Mouse (Mus musculus) gastrocnemius, adult 8-10 months (tissue): Measurements from ENCODE around the gene Hgfac. TPM values are rescaled to one million over a fixed set of nuclear protein-coding genes. Genes with fewer than 3 reads are reported as not detected.

Experiments
- DNase-seq, 2 experiments: peaks; one replicate each; pipeline ENCODE4 v3.0.0; 2022; ENCODE audit warnings: low spot score in 2 of 2
- total RNA-seq, 4 experiments: library from RNA; stranded (reverse); gene quantifications; 2 replicates each; pipeline ENCODE4 v1.2.4; 2022

Gene Hgfac
- under 1 TPM in 1 of 4 experiments, not detected in 3; 0.45 TPM for total RNA-seq

DNA sequence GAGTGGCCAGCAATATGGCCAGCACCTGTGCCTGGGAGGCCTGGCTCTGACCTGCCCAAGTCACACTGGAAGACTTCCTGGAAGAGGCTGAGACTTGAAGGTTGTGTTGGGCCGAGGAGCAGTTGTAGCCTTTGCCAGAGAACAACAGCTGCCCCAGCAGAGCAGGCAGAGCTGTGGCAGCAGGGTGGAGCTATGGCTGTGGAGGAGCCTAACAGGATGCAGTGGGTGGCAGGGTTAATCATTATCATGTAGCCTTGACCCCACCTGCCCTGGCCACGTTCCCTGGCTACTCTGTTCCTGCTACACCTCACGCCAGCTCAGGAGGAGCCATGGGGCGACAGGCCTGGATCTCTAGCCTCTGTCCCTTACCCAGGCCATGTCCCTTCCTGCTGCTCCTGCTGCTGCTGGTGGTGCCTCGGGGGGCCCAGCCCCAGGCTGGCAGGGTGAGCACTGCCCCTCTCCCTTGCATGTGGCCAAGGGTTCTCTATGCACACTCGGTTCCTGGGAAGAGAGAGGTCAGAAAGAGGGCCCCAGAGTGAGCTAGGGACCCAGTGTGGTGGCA lies at the start of gene Hgfac:
TSS of gene Hgfac (plus strand) at position 242 of the 562 bp plus-strand sequence.
- no peak for DNase-seq

DNA sequence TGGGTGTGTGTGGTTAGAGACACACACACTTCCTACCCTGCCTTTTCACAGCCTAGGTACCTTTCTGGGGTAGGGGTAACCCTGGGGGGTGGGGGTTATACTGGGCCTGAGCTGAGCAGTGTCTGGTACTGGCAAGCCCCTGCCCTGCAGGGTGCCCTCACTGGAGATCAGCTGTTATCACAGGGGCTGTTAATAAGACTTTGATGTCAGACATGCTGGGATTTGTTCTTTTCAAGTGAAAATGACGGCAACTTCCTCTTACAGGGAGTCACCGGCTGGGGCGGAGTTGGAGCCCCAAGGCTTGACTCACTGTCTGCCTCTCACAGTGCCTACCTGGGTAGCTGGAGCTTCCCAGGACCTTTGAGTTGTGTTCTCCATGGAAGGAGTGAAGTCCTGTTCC lies 42.6 kb upstream of the Hgfac start:
- no peak for DNase-seq

DNA sequence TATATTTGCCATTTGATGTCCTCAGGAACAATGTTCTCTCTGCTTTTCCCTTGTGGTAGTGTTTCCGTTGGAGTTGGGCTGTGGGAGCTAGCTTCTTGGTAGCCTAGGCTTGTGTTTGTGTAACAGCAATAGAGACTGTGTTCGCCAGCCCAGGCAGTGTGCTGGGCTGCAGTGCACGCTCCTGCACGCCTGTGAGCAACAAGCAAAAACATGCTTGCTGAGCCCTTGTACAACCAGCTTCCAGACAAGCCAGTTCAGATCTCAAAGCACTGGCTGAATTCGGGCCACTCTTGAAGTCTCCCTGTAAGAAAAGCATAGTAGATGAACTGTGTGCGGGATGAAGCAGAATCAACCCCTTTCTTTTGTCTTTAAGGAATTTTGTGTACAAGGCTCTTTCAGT lies 42.0 kb upstream of the Hgfac start:
- no peak for DNase-seq

GRCm38 (mm10) chr5:35000323-35000722 lies 41.0 kb upstream of the Hgfac start:
- no peak for DNase-seq

GRCm38 (mm10) chr5:35001144-35001543 lies 40.2 kb upstream of the Hgfac start:
- no peak for DNase-seq

GRCm38 (mm10) chr5:35003611-35004162 lies 37.6 kb upstream of the Hgfac start:
- DNase-seq: no peak

DNA sequence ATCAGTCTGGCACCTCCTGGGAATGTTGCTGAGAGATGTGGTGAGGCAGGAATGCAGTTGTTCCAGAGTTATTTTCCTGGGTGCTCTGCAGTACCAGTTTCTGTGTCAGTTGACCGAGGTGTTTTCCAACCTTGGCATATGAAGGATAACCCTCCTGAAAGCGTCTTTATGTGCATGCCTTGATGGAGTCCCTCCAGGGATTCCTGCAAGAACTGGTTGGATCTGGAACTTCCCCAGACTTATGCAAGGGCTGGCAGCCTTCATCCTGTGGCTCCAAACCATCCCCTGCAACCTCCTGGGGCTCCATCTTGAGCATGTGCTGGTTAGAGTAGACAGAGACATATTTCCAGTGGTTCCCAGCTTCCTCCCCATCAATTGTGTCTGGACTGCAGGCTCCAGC lies 36.5 kb upstream of the Hgfac start:
- DNase-seq: no peak

DNA sequence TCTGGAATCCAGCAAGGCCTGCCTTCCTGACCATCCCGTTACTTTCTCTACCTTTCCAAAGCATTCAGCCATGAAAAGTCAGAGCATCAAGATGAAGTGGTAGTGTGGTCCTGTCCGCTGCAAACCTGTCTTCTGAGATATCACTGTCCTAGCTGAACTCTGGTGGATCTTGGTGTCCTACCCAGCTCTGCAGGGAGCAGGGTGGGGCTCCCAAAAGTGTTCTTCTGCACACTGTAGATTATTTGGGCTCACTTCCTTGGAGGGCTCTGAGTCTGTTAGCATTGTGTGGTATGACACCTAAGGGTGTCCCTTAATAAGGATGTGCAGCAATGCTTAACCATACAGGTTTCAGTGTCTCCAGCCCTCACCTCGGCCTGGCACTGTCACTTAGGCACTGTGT lies 35.6 kb upstream of the Hgfac start:
- no peak for DNase-seq

DNA sequence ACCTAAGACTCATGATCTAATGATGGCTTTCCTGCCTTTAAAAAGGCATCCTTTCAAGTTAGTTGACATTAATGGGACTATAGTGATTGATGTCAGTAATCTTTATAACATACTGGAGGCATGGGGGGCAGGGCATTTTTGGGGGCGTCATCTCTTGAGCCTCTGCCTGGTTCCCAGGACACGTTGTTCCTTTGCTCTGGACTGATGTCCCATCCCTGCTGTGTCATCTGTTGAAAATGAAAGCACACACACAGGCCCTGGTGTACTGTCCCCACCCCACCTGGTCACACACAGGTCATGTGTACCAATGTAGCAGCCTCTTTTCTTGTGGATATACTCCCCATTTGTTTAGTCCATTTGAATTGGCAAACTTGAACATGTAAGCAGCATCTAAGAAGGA lies 34.7 kb upstream of the Hgfac start:
- no peak for DNase-seq

DNA sequence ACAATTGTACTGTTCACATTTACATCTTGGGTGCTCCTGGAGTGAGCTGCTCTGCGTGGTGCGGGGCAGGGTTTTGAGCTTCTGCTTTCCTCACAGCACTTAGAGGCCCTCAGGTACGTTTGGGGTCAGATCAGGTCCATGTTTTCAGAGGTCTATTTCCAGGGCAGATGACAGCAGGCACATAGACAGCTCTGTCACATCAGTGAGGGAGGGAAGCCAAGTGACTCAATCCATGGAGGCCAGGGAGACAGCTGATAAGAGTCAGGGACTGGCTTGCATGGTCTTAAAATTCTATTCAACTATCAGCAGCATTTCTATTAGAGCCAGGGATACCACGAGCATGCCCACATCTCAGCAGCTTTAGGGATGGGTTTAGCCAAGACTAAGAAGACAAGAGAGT lies 32.1 kb upstream of the Hgfac start:
- no peak for DNase-seq

DNA sequence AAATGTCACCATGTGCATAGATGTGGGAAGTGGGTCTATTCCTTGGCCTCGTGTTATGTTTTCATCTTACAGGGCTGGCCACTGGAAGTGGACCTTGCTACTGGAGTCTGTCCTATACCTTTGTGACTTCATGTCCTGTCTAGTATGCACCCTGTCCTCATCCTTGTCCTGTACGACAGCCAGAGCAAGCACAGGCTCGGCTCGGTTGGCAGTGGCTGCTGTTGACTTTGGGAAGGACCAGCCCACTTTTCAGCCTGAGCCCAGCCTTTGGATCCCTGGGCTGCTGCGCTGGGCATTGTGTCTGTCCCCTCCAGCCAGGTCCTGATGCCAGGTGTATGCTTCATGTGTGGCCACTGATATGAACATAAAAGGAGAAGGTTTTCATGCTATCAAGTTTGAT lies 30.7 kb upstream of the Hgfac start:
- no peak for DNase-seq

- no peak for DNase-seq
These were observed 30.0 kb upstream of the Hgfac start for GRCm38 (mm10) chr5:35011156-35011923.

- DNase-seq: no peak
These were observed 27.3 kb upstream of the Hgfac start for GRCm38 (mm10) chr5:35014036-35014435.

DNA sequence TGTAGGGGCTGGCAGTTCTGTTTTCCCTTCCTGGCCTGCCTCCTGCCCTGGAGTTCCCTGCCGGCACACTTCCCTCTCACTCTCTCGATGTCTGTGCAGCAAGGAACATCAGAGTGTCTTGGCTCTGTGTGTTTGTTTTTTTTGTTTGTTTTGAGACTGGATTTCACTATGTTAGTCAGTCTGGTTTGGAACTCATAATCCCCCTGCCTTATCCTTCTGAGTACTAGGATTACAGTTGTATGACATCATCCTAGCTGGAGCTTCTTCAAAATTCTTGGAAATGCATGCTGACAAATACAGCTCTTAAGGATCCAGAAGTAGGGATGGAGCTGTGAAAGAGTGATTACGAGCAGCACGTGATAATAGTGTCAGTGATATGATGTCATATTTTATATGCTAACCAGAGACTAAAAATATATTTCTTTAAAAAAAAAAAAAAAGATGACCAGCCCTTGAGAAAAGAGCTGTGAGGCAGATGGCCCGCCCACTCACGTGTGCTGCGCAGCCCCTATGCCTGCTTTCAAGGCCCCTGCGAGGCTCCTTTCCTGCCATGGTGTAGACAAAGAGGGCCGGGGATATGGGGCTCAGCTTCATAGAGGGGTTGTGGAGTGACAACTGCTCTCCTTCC lies 21.5 kb upstream of the Hgfac start:
- no peak for DNase-seq

DNA sequence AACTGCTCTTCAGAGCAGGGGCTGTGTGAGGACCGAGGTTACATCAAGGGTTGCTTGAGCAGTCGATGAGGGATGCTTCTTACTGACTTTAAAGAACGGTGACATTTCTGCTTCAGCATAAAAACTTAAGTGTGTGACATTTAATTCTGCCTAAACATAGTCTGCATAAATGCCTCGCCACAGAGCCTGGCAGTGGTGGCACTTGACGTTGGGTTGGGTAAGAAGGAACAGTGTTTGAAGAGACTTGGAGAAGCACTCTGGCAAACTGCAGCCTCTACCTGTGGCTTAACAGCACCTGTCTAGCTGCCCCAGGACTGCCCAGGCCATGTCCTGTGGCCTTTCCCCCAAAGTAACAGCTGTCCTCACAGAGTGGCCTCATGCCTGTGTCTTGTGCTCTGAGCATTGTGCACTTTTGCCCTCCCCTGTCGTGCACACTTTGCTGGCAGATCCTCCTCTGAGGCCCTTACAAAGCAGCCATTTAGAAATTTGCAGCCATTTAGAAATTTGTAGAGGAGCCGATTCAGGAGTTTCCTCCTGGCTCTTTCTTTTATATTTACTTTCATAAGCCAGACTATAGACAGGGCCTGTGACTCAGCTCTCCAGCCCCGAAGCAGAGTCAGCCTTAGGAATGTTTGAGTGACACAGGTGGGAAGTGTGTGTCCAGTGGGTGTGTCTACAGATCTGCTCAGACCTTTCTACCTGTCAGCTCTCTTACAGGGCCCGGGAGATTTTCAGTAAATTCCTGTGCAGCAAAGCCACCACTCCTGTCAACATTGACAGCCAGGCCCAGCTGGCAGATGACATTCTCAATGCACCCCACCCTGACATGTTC lies 20.7 kb upstream of the Hgfac start:
- DNase-seq: no peak

DNA sequence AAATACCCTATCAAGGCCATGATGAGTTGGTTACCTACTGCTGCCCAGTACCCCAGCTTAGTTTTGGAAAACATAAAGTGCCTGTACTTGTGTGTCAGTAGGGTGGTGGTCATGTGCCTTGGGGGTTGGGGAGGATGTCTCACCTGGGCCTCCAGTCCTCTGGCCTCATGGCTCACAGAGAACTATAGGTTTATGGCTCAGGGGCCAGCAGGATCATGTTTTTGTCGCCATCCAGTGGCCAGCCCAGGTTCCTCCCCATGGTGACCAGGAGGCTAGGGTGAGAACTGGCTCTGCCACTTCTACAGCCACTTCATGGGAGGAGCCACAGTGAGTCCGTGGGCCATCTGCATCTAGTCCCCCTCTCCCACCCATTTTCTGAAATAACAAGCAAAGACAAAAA lies 16.3 kb upstream of the Hgfac start:
- no peak for DNase-seq

GRCm38 (mm10) chr5:35029303-35029702 lies 12.0 kb upstream of the Hgfac start:
- DNase-seq: no peak

DNA sequence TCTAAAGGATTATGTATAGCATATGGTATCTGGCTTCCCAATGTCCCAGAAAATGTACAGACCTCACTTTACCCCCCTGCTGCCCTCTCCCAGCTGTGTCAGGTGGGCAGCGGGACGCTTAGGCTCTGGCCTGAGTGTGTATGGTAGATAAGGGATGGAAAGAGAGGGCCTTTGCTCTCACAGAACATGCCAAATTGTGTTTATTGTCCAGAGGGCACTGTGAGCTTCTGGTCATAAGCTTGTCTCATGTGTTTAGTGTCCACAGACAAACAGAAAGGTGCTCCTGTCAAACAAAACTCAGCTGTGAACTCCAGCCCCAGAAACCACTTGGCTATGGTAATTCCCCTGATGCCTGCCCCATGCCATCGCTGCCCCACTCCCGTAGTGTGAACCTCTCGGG lies 11.6 kb upstream of the Hgfac start:
- DNase-seq: no peak

- no peak for DNase-seq
These were observed 8.2 kb upstream of the Hgfac start for GRCm38 (mm10) chr5:35033068-35033467.

DNA sequence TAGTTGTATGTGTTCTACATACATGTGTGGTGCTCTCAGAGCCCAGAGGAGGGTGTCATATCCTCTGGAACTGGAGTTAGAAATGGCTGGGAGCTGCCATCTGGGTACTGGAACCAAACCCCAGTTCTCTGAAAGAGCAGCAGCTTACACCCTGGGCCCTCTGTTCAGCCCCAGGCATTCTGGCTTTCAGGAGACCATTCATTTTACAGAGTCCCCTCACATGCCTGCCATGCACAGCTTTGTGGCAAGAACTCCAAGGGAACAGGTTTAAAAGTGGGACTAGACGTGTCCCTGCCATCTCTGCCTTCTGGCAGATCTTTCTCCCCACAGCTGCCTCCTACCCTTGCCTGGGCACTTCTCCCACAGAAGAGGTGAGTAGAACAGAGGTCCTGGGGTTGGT lies 7.7 kb upstream of the Hgfac start:
- no peak for DNase-seq

DNA sequence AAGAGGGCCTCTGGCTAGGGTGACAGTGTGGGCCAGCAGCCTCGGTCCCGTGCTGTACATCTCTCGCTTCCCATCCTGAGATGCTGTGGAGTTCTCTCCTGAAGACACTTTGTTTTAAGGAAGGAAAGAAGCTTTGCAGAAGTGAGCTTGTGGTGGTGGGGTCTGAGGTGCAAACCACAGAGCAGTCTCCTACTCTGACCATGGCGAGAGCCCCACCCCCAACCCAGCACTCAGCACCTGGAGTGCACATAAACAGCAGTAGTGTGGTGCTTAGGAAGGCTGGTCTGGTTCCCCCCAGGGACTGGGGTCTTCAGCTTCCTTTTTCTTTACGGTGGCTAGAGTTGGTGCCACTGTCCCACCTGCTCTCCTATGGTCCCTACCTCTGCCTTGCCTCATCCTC lies 6.2 kb upstream of the Hgfac start:
- DNase-seq: no peak

- DNase-seq: no peak
These were observed 5.5 kb upstream of the Hgfac start for GRCm38 (mm10) chr5:35035795-35036194.
